Mouse (Mus musculus): ENCODE data around the gene 1700028P14Rik. TPM values are rescaled to one million over a fixed set of nuclear protein-coding genes. Genes with fewer than 3 reads are reported as not detected.

1700028P14Rik gene
- polyA plus RNA-seq (2014; fragmentation: Illumina TruSeq; extraction: RNeasy Lipid Tissue Mini Kit (QIAGEN cat#74804); ENCODE audit: low read depth, low replicate concordance): not detected

GRCm38 (mm10) chr19:23652644-23653043 is at the start of gene 1700028P14Rik:
1700028P14Rik (minus strand) TSS chr19:23652812.

GRCm38 (mm10) chr19:23687296-23688021 is 34.8 kb upstream of the 1700028P14Rik start, which contains the start of gene Ptar1:
Ptar1 (plus strand) TSS chr19:23687429.

Other genes starting within 250 kb of the 1700028P14Rik start
- 14.6 TPM for gene Mamdc2, start 204.4 kb downstream of the 1700028P14Rik start, polyA plus RNA-seq (2014; fragmentation: Illumina TruSeq; extraction: RNeasy Lipid Tissue Mini Kit (QIAGEN cat#74804); ENCODE audit: low read depth, low replicate concordance)
- 28.5 TPM for gene Ptar1, start 34.6 kb upstream of the 1700028P14Rik start, polyA plus RNA-seq (2014; fragmentation: Illumina TruSeq; extraction: RNeasy Lipid Tissue Mini Kit (QIAGEN cat#74804); ENCODE audit: low read depth, low replicate concordance)
- gene Apba1, start 106.1 kb upstream of the 1700028P14Rik start, polyA plus RNA-seq (2014; fragmentation: Illumina TruSeq; extraction: RNeasy Lipid Tissue Mini Kit (QIAGEN cat#74804); ENCODE audit: low read depth, low replicate concordance): 1.8 TPM